Mouse (Mus musculus): ENCODE measurements around the gene Wdr18.

Gene Wdr18

GRCm38 (mm10) chr10:79959847-79960601 is at the start of gene Wdr18:
TSS of gene Wdr18 (plus strand) at chr10:79960152.
- DNase-seq (ENCODE audit: inconsistent ontology term) = peak; percentile 98

GRCm38 (mm10) chr10:79910556-79910955 is 49.4 kb upstream of the Wdr18 start, which contains the start of gene Gm26602:
TSS of gene Gm26602 (plus strand) at chr10:79910856.
- DNase-seq (ENCODE audit: inconsistent ontology term) = no peak

GRCm38 (mm10) chr10:79912412-79912811 is 47.5 kb upstream of the Wdr18 start:
- no peak for DNase-seq (ENCODE audit: inconsistent ontology term)

GRCm38 (mm10) chr10:79914131-79914947 is 45.6 kb upstream of the Wdr18 start:
- DNase-seq (ENCODE audit: inconsistent ontology term) = no peak

- DNase-seq (ENCODE audit: inconsistent ontology term) = no peak
Measured at GRCm38 (mm10) chr10:79914948-79915596, 44.9 kb upstream of the Wdr18 start.

- no peak for DNase-seq (ENCODE audit: inconsistent ontology term)
Measured at GRCm38 (mm10) chr10:79916081-79916480, 43.9 kb upstream of the Wdr18 start.

- peak; percentile 84 for DNase-seq (ENCODE audit: inconsistent ontology term)
Measured at GRCm38 (mm10) chr10:79916808-79917531, 43.0 kb upstream of the Wdr18 start, which contains the start of gene Kiss1r. TSS of gene Kiss1r (plus strand) at chr10:79916971.

- no peak for DNase-seq (ENCODE audit: inconsistent ontology term)
Measured at GRCm38 (mm10) chr10:79917532-79918100, 42.3 kb upstream of the Wdr18 start.

GRCm38 (mm10) chr10:79918231-79919078 is 41.5 kb upstream of the Wdr18 start:
- DNase-seq (ENCODE audit: inconsistent ontology term) = no peak

GRCm38 (mm10) chr10:79919251-79919849 is 40.6 kb upstream of the Wdr18 start:
- no peak for DNase-seq (ENCODE audit: inconsistent ontology term)

- DNase-seq (ENCODE audit: inconsistent ontology term) = no peak
Measured at GRCm38 (mm10) chr10:79920056-79920890, 39.7 kb upstream of the Wdr18 start.

- DNase-seq (ENCODE audit: inconsistent ontology term) = no peak
Measured at GRCm38 (mm10) chr10:79920958-79921535, 38.9 kb upstream of the Wdr18 start, which contains the start of gene R3hdm4. TSS of gene R3hdm4 (minus strand) at chr10:79921208.

GRCm38 (mm10) chr10:79921572-79921971 is 38.4 kb upstream of the Wdr18 start:
- DNase-seq (ENCODE audit: inconsistent ontology term) = no peak

- peak; percentile 90 for DNase-seq (ENCODE audit: inconsistent ontology term)
Measured at GRCm38 (mm10) chr10:79924998-79925784, 34.8 kb upstream of the Wdr18 start.

- DNase-seq (ENCODE audit: inconsistent ontology term) = peak; percentile 68
Measured at GRCm38 (mm10) chr10:79925785-79926490, 34.0 kb upstream of the Wdr18 start.

- peak; percentile 95 for DNase-seq (ENCODE audit: inconsistent ontology term)
Measured at GRCm38 (mm10) chr10:79926491-79927323, 33.2 kb upstream of the Wdr18 start, which contains the start of gene Arid3a. TSS of gene Arid3a (plus strand) at chr10:79927043.

Data from Muller cell, postnatal 12 days (primary cell).